Mouse (Mus musculus): ENCODE measurements around the gene Dok4.
A peak's percentile ranks its signal among the peaks of the same experiment; 100 is the strongest.
"Not testable (repeated sequence)": the region's sequence is repeated elsewhere in the genome, so short reads cannot be mapped to it uniquely, and the experiment has no call there.

Gene Dok4

DNA sequence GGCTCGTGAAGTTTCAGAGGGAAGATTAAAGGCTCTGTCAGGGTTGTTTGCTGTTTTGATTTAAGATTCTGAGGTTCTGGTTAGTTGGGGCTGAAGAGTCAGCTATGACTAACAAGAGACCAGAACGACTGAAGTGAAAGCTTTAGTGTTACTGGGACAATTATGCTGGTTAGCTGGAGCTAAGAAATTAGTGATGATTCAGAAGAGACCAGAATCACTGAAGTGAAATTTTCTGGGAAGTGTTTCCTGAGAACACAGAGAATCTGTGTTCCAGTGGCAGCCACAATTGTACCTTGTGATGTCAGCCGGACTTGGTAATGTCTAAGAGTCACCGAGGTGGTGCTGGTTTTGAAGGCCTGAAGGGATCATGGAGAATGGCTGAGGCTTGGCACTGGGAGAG lies 4.6 kb upstream of the Dok4 start:
- DNase-seq (ENCODE audit: low read depth, low spot score) = no peak

- no peak for DNase-seq (ENCODE audit: low read depth, low spot score)
Observed at GRCm38 (mm10) chr8:94876820-94877219, 690 bp upstream of the Dok4 start.

DNA sequence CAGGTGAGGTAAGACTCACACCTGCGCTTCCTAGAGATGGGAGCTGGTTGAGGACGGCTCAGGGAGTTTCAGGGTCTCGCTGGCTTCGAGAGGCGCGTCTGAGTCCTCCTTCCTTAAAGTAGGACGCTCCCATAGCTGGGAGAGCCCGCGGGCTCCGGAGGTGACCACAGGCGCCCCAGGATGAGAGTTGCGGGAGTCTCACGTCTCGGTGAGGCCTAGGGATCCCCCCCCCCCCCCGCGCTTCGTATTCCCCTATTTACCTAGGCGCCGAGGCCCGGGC lies 319 bp downstream of the Dok4 start:
- no peak for DNase-seq (ENCODE audit: low read depth, low spot score)

- no peak for DNase-seq (ENCODE audit: low read depth, low spot score)
Observed at GRCm38 (mm10) chr8:94875096-94875870, 847 bp downstream of the Dok4 start.

- peak; percentile 84 for DNase-seq (ENCODE audit: low read depth, low spot score)
Observed at GRCm38 (mm10) chr8:94874358-94874757, 1.8 kb downstream of the Dok4 start.

DNA sequence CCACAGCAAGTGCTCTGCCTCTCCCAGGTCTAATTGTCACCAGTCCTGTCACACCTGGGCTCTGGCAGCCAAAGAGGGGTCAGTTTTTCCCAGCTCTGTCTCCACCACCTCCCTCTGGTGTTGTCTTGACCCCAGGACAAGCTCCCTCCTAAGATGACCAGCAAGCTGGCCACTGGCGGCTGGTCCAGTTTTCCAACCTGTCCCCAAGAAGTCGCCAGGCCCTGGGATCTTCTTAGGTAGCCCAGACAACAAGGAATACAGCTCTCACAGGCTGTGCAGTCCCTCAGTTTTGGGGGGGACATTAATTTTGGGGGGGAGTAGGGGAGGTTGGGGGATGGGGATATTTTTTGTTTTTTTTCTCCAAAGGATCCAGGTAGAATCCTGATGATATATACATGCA lies 3.6 kb downstream of the Dok4 start:
- no peak for DNase-seq (ENCODE audit: low read depth, low spot score)

DNA sequence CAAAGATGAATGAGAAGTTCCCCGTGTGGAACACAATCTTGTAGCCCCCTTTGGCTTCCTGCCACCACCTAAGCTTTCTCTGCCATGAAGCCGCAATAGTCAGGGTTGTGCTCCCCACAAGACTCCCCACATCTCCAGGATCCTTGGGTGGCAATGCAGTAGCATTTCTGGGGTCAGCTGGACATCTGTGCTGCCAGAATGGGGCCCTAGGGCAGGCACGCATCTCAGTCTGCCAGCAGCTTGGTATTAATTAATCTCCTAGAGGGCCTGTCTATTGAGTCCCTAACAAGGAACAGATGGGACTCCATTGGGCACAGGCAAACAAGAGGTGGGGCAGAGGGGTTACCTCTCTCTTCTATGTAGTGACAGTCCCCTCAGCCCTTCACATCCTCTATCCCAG lies 4.0 kb downstream of the Dok4 start:
- DNase-seq (ENCODE audit: low read depth, low spot score) = no peak

GRCm38 (mm10) chr8:94871108-94871894 lies 4.8 kb downstream of the Dok4 start:
- DNase-seq (ENCODE audit: low read depth, low spot score) = peak; percentile 48

- no peak for DNase-seq (ENCODE audit: low read depth, low spot score)
Observed at GRCm38 (mm10) chr8:94870474-94871107, 5.5 kb downstream of the Dok4 start.

GRCm38 (mm10) chr8:94870003-94870402 lies 6.1 kb downstream of the Dok4 start:
- no peak for DNase-seq (ENCODE audit: low read depth, low spot score)

DNA sequence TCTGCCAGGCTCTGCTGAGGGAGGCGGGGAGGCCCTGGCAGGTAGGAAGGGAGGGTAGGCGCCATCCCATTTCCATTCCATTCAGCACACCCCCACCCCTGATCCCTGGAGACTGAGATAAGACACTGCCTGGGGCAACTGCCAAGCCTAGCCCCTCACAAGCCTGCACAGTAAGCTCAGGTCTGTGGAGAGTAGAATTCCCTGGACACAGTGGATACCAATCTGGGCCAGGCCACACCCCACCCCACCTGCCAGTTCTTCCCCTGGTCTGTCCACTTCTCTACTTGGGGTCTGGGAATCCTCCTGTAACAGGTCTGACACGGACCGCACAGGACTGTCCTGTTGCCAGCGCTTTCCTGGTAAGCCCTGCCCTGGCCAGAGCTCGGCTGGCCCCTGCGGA lies 7.0 kb downstream of the Dok4 start:
- no peak for DNase-seq (ENCODE audit: low read depth, low spot score)

DNA sequence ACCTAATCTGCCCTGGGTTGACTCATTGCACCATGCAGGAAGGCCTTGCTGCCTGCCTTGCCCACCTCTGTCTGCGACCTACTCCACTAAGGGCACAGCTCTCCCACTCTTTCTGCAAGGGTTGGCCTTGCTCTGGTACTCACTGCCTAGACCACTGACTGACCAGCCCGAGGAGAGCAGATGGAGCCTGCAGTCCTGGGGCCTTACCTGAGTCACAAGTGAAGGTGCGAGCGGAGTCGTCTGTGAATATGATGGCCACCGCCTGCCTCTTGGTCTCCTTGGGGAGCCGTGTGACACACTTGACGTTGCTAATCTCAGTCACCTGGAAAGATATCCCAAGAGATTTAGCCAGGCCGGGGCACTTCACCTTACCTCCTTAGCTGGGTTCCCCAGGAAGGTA lies 9.2 kb downstream of the Dok4 start:
- no peak for DNase-seq (ENCODE audit: low read depth, low spot score)

DNA sequence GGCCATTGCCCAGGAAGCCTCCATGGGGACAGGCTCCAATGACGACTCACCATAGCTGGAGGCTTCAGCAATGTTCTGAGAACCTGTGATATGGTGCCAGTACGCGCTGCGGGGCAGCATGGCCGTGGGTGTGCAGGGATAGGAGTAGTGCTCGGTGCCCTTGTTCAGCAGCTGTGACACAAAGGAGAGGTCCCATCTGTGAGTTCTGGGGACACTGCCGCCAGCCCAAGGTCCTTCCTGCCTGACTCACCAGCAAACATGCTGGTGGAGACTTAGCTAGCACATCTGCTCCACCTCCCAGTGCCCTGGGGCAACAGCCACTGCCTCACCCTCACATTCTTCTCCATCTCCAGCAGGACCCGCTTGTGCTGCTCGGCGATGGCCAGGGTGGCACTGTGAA lies 10.8 kb downstream of the Dok4 start:
- peak; percentile 43 for DNase-seq (ENCODE audit: low read depth, low spot score)

- no peak for DNase-seq (ENCODE audit: low read depth, low spot score)
Observed at GRCm38 (mm10) chr8:94863897-94864673, 12.0 kb downstream of the Dok4 start.

DNA sequence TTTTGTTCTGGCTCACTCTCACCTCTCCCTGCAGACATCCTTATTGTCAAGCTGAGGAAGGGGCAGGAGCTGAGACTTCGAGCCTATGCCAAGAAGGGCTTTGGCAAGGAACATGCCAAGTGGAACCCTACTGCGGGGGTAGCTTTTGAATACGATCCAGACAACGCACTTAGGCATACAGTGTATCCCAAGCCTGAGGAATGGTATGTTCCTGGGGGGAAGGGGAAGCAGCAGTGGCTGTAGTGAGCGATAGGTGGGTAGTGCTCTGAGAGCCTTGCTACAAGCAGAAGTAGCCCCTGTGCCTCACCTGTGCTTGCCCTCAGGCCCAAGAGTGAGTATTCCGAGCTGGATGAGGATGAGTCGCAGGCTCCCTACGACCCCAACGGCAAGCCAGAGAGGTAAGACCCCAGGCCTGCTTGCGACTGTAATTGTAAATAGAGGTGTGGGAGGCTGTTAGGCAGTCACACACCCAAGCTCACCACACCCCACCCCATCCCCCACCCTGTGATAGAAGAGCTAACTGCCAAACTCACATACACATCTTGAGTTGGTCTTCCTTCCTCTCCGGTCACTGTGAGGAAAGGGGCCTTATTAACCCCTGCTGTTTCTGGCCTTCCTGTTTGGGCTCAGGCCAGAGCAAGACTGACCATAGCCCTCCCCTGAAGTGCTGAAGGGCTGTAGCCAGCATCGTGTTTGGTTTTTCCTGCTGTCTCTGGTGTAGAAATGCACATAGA lies 13.5 kb downstream of the Dok4 start:
- no peak for DNase-seq (ENCODE audit: low read depth, low spot score)

DNA sequence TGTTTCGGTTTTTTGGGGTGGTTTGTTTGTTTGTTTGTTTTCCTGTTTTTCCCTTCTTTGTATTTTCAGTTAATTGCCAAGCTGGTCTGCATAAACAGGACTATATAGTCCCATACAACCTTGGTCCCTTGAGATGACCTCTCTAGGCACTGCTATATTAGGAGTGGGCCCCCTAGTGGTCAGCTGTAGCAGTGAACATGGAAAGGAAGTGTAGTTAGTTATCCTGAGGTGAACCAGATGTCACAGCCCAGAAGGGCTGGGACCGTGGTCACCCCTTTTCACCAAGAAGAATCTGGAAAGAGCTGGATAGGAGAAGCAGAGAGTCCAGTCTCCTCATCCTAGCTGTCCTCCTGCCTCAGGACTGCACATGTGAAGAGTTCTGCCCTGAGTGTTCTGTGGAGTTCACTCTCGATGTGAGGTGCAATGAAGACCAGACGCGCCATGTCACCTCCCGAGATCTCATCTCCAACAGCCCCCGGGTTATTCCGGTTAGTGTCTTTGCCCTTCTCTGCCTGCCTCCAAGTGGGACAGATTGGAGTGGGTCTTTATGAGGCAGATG lies 14.7 kb downstream of the Dok4 start:
- peak; percentile 76 for DNase-seq (ENCODE audit: low read depth, low spot score)

DNA sequence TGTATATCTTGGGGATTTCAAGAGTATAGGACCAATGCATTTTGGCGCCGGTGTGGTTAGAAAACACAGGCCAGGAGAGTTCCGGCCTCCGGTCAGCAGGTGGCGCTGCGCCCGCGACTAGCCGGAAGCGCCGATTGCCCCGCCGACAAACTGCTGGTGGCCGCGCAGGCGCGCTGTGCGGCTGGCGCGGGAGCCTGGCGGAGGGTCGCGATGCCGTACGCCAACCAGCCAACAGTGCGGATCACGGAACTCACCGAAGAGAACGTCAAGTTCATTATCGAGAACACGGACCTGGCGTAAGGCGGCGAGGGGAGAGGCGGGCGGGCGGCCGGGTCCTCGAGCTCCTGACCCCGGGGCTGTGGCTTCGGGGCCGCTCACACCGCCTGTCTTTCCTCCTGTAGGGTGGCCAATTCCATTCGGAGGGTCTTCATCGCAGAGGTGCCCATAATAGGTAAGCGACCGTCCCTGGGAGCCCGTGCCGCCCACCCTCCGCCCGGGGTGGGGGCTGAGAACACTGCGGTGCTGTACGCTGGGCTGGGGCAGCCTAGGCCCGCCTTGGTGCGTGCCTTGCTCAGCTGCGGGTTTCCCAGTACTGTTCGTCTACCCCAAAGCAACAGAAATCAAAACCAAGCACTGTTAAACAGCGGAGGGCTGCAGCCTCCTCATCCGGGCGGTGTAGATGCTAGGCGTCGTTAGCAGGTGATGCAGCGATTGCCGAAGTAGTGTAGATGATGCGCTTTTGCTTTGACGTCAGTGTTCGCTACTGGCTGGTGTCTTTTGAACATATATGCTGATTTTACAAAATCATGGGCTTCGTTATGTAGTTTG lies 18.6 kb downstream of the Dok4 start, which contains the start of gene Polr2c:
Gene Polr2c, plus strand, starts transcription at position 105 of the 828 bp plus-strand sequence.
- DNase-seq (ENCODE audit: low read depth, low spot score) = peak; percentile 93

GRCm38 (mm10) chr8:94857011-94857345 lies 19.2 kb downstream of the Dok4 start:
- DNase-seq (ENCODE audit: low read depth, low spot score) = no peak

DNA sequence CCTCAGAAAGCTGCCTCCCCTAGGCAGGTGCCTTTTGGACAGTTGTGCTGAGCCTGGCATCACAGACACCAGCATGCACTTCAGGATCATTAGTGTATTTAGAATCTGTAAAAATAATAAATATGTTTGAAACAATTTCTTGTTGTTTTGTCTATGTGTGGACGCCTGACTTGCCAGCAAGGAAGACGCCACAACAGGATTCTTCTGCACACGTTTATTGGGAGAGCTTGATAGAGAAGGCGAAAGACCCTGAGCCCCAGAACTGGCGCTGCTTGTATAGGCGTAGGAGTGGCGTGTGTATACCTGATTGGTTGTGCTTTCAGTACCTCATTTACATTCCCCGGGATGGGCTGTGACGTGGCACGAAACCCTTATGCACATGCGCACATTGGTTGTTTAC lies 21.4 kb downstream of the Dok4 start:
- not testable (repeated sequence) for DNase-seq (ENCODE audit: low read depth, low spot score)

- no peak for DNase-seq (ENCODE audit: low read depth, low spot score)
Observed at GRCm38 (mm10) chr8:94850049-94850448, 26.1 kb downstream of the Dok4 start.

Data from ZHBTc4 (cell line).